Mouse (Mus musculus) right cerebral cortex, postnatal 25 days (tissue): ENCODE measurements around the gene Gm10135.
"Not testable (repeated sequence)": the region's sequence is repeated elsewhere in the genome, so short reads cannot be mapped to it uniquely, and the experiment has no call there.

Source experiments
- DNase-seq: peaks from one replicate; pipeline ENCODE4 v3.0.0; 2022

Gm10135 gene

GRCm38 (mm10) chr5:72974602-72975001 is at the start of gene Gm10135:
Gene Gm10135, minus strand, starts transcription at chr5:72974702.
- no peak for DNase-seq

DNA sequence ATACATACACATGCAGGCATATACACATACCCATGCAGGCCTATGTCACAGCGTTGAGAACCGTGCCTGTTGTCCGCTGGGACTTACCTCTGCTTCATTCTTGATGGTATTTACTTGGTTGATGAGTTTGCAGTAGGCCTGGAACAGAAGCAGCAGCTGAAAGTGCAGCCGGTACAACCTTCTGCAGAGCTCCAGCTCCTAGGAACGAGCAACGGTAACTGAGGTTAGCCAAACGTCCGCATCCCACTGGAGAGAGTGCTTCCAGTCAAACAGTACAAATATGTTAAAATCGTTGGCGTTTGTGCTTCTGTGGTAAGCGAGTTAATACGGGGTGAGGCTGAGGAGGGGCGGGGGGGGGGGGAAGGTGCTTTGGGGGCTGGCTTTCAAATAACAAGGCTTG is 49.3 kb upstream of the Gm10135 start:
- DNase-seq = no peak

DNA sequence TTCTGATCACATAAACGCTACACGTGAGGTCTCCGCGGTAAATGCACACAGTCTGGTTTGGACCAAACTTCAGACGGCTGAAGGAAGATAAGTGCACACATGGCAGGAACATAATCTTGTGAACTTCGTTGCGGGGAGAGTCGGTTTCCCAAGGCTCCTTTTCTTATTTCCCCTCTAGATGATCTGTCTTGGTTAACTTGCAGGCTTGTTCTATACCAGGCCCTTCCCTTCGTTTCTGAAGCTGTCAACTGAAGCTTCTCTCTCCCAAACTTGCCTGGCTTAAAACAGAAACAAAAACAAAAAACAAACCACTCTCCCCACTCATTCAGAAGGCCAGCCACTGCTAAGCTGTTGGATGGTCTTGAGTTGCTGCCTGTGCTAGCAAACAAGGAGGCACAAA is 40.2 kb upstream of the Gm10135 start:
- no peak for DNase-seq

GRCm38 (mm10) chr5:73013611-73014287 is 39.2 kb upstream of the Gm10135 start:
- DNase-seq = not testable (repeated sequence)

DNA sequence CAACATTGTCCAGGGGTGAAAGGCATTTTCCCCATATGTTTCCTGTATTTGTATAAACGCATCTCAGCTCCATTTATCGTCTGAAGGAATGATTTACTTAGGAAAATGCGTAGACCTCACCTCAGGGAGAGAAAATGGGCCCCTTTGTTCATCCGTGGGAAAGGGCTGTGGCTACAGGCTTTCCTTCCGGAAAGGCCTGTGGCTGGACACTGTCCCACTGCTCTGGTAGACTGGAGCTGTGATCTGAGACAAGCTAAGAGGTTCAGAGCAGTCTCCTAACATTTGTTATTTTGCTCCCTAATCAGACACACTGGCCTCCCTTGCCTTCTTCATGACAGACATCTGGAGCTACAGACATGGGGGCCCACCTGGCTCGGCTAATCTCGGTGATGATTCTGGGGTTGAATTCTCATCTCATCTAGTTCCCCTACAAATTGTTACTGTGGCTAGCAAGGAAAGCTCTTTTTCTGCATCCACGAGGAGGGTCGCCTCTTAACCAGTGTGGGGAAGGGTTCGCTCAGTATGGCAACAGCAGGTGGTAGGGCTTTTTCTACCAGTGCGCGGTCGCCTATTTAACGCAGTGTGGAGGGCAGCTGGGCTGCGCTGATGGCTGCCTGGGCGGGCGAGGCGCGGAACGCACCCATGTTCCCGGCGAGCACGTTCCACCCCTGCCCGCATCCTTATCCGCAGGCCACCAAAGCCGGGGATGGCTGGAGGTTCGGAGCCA is 38.5 kb upstream of the Gm10135 start:
- not testable (repeated sequence) for DNase-seq

GRCm38 (mm10) chr5:73011806-73012205 is 37.3 kb upstream of the Gm10135 start:
- DNase-seq = not testable (repeated sequence)

DNA sequence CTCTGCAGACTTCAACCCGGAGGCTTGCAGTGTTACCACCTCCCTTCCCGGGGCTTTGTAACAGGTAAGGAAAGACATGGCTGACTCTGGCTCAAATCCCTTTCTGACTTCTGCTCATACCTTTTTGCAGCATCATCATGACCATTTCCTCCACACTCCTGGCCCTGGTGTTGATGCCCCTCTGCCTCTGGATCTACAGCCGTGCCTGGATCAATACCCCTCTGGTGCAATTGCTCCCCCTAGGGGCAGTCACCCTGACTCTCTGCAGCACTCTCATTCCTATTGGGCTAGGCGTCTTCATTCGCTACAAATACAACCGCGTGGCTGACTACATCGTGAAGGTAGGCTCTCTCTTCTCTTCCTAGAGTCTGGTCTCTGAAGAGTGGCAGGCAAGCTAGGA is 33.7 kb upstream of the Gm10135 start:
- not testable (repeated sequence) for DNase-seq

GRCm38 (mm10) chr5:73007582-73007959 is 33.1 kb upstream of the Gm10135 start:
- DNase-seq = no peak

DNA sequence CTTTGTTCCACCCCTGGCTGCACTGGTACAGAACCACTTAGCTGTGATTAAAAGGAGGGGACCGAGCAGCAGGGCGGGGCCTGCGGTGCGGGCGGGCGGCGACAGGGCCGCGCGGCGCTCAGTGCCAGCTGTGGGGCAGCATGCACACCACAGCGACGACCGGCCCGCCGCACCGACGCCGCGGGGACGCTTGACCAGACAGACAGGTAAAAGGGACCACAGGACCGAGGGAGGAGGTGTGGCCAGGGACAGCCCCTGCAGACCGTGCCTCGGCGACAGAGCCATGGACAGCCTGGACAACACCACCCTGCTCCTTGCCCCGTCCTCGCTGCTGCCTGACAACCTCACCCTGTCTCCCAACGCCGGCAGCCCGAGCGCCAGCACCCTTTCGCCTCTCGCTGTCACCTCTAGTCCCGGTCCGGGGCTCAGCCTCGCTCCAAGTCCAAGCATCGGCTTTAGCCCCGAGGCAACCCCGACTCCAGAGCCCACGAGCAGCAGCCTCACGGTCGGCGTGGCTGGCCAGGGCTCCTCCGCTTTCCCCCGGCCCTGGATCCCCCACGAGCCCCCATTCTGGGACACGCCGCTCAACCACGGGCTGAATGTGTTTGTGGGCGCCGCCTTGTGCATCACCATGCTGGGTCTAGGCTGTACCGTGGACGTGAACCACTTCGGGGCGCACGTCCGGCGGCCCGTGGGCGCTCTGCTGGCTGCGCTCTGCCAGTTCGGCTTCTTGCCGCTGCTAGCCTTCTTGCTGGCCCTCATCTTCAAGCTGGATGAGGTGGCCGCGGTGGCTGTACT is 32.5 kb upstream of the Gm10135 start, which contains the start of gene Slc10a4:
Slc10a4 (plus strand) TSS at position 100 of the 798 bp plus-strand sequence.
- peak; percentile 19 for DNase-seq

DNA sequence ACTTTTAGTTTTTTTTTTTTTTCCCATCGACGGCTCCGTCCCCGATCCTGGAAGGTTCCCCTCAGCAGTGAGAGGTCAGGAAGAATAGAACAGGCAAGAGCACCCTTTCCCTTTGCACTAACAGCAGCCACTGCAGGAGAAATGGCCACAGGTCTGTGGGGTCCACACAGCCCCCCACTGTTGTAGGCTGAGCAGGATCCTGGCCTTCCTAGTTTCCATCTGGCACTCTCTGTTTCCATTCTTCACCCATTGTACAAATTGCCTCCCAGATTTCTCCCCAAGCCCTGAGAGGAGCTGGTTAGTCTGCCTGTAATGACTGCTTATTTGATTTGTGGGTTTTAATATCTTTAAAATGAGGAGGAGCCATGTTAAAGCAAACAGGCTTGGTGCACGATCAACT is 29.5 kb upstream of the Gm10135 start:
- no peak for DNase-seq

GRCm38 (mm10) chr5:72998546-72998945 is 24.0 kb upstream of the Gm10135 start:
- not testable (repeated sequence) for DNase-seq

DNA sequence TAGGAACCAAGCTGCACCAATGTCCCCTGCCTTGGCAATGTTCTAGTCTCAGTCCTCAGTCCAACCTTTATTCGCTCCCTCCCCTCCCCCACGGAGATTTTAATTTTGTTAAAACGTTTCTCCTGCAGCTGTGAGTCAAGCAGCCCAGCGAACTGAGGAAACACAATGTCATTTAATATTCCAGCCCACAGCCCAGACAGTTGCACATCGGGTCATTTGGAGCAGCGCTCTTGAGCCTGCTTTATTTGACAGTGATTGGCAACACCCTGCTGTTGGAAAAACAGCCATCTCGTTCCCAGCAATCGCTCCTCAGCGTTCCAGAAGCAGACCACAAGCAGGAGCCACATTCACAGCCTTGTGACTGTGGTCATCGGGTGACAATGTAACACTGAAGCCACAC is 20.9 kb upstream of the Gm10135 start:
- no peak for DNase-seq

- DNase-seq = no peak
These were observed 20.4 kb upstream of the Gm10135 start for GRCm38 (mm10) chr5:72994928-72995327.

- DNase-seq = no peak
These were observed 19.9 kb upstream of the Gm10135 start for GRCm38 (mm10) chr5:72994424-72994823.

DNA sequence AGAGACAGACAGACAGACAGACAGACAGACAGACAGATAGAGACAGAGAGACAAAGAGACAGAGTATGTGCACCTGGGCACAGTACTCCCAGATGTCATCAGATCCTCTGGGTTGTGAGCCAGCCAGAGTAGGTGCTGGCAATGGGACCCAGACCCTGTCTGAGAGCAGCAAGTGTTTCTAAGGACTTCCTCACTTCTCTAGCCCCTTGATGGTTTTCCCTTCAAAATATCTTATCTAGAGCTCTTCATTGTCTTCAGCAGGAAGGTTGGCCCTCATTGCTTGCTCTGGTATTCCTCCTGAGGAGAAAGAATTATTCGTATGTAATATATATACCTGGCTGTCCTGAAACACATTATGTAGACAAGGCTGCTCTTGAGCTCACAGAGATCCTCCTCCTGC is 18.0 kb upstream of the Gm10135 start:
- no peak for DNase-seq

DNA sequence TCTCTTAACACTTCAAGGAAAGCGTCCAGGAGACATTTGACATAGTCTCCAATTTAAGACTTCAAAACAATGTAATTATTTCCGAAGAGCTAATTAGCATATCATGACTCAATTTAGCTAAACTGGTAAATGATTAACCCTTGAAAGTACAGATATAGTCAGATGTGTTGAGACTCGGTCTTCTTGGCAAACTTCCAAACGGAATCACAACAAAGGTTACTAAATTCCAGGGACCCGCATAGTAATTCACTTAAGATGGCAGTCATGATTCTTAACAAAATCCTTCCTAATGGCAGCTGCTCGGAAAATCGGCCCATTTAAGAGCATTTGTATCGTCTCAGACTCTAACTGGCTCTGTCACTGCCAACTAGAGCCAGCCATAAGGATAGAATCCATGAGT is 15.3 kb upstream of the Gm10135 start:
- DNase-seq = no peak

DNA sequence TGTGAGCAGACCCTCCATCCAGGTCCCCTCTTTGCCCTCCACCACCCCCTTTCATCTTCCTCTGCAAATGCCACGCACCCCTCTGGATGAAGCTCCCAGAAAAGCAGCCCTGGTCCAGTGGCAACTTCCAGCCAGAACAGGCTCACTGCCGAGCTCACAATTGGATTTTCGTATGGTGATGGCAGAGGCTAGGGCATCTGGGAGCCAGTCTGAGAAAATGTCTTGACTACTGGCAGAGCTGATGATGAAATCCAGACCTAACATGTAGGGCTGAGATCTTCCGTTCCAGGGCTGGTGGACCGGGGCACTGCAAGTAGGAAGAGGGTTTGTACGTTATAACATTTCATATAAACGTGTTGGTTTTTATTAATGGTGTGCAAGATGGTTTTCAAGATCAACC is 13.3 kb upstream of the Gm10135 start:
- DNase-seq = no peak

GRCm38 (mm10) chr5:72984091-72984490 is 9.6 kb upstream of the Gm10135 start:
- no peak for DNase-seq

DNA sequence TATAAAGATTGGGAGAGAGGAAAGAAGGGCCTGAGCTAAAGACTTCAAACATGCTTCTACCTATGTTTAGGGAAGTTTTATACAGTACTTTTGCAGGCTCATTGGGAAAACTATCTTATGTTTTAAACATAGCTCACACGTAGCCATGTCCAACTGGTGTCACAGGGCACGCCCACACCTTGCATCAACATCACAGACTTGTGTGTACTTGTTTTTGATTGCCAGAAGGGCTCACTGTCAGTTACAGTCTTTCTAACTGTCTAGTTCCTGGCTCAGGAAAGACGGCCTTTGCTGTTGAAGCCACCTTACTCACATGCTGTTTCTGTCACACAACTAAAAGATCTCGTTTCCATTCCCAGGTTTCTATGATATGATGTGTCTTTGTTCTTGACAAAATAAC is 2.0 kb upstream of the Gm10135 start:
- no peak for DNase-seq

GRCm38 (mm10) chr5:72975996-72976395 is 1.5 kb upstream of the Gm10135 start:
- no peak for DNase-seq

- DNase-seq = no peak
These were observed 1.6 kb downstream of the Gm10135 start for GRCm38 (mm10) chr5:72972934-72973333.

DNA sequence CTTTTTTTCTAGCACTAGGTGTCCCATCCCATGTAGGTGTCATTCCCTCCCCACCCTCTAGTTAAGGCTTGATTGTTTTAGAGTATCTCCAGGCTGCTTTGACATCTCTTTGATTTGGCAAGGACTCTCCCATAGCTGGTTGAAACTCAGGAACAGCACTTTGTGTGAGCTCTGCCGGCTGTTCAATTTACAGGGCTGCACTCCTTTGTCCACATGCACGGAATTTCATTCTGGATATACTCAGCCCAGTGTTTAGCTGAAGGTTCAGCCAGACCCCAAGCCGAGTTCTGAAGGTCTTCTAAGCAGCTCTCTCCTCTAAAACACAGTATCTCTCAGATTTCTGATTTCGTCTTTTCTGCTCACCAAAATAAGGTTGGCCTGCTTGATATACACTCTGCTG is 2.1 kb downstream of the Gm10135 start:
- DNase-seq = no peak

GRCm38 (mm10) chr5:72965706-72966105 is 8.8 kb downstream of the Gm10135 start:
- DNase-seq = no peak

DNA sequence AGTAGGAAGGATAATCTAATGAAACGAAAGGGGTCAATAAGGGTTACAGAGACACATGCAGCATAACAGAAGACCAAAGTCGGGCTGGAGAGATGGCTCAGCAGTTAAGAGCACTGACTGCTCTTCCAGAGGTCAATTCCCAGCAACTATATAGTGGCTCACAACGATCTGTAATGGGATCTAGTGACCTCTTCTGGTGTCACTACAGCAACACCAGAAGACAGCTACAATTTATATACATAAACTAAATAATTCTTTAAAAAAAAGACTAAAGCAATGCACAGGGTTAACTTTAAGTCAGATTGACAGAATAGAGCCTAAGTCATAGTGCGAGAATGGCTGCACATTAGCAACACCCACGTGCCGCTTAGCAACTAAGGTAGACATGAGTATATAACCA is 14.4 kb downstream of the Gm10135 start:
- no peak for DNase-seq
